Mouse (Mus musculus): Measurements from ENCODE around the gene Rnf24. TPM values are rescaled to one million over a fixed set of nuclear protein-coding genes. Genes with fewer than 3 reads are reported as not detected.

Rnf24 gene
- polyA plus RNA-seq, 1 experiment from 2014 or later, result 23.1 TPM

GRCm38 (mm10) chr2:131371811-131372210 lies 19.1 kb upstream of the Rnf24 start:
- no peak for ATAC-seq
- Histone ChIP-seq H3K9ac (replicated peaks) (no peak overlapping the region), H3K4me1 (replicated peaks) (no peaks in the 10 kb centered on the region), H3K4me3 (replicated peaks) (no peak overlapping the region), H3K27ac (no peak overlapping the region), H3K27me3 (no peaks in the 10 kb centered on the region), H3K4me2 (replicated peaks) (no peak overlapping the region), H3K36me3 (no peaks in the 10 kb centered on the region), H3K9me3 (no peaks in the 10 kb centered on the region)
- 96% methylated on average over 4 of the region's 4 CpGs for WGBS

- Histone ChIP-seq H3K4me2 (replicated peaks) (no peak overlapping the region), H3K27ac (no peak overlapping the region), H3K36me3 (no peaks in the 10 kb centered on the region), H3K9me3 (no peaks in the 10 kb centered on the region), H3K27me3 (no peaks in the 10 kb centered on the region), H3K4me3 (replicated peaks) (no peak overlapping the region), H3K4me1 (replicated peaks) (no peaks in the 10 kb centered on the region), H3K9ac (replicated peaks) (no peak overlapping the region)
- ATAC-seq, result no peak
- WGBS, result 86% methylated on average over 3 of the region's 3 CpGs
Measured at GRCm38 (mm10) chr2:131370828-131371227, 18.1 kb upstream of the Rnf24 start.

- Histone ChIP-seq H3K27ac (no peak overlapping the region), H3K27me3 (no peaks in the 10 kb centered on the region), H3K9me3 (no peaks in the 10 kb centered on the region), H3K36me3 (no peaks in the 10 kb centered on the region), H3K9ac (replicated peaks) (no peak overlapping the region), H3K4me3 (replicated peaks) (no peak overlapping the region), H3K4me1 (replicated peaks) (no peaks in the 10 kb centered on the region), H3K4me2 (replicated peaks) (no peak overlapping the region)
- WGBS, result 78% methylated on average over 6 of the region's 6 CpGs
- no peak for ATAC-seq
Measured at GRCm38 (mm10) chr2:131364689-131365088, 12.0 kb upstream of the Rnf24 start.

DNA sequence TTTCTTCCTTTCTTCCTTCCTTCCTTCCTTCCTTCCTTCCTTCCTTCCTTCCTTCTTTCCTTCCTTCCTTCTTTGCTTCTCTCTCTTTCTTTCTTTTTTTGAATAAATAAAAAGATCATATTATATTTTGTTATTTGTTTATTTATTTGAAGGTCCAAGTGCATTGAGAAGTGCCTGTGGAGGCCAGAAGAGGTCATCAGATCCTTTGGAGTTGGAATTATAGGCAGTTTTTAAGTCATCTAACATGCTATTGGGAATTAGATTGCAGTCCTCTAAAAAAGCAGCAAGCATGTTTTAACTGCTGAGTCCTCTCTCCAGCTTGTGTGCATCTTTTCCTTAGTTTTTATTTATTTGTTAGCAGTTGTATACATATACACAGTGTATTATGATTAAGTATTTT lies 5.8 kb upstream of the Rnf24 start:
- Histone ChIP-seq H3K9ac (replicated peaks) (no peak overlapping the region), H3K36me3 (no peaks in the 10 kb centered on the region), H3K4me2 (replicated peaks) (no peak overlapping the region), H3K4me3 (replicated peaks) (no peak overlapping the region), H3K27ac (no peak overlapping the region), H3K9me3 (no peaks in the 10 kb centered on the region), H3K4me1 (replicated peaks) (no peaks in the 10 kb centered on the region), H3K27me3 (0 out of 2 replicates have a peak, but pooled peaks cover 5% of the 10 kb centered on the region)
- ATAC-seq, result no peak

DNA sequence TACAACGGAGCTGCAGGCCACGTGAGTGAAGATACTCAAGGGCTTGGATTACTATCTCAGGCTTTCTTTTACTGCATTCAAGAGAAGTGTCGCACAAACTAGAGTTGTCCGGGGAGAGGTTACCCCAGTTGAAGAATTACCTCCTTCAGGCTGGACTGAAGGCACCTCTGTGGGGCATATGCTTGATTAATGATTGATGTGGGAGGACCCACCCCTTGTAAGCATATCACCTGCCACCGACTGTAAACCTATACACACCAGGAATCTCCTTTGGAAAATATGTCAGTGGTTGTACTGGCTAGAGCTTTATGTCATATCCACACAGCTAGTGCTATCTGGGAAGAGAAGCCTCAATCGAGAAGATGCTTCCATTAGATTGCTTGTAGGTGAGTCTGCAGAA lies 1.4 kb upstream of the Rnf24 start:
- H3K4me2 ChIP-seq (replicated peaks), result no peak overlapping the region
- H3K9me3 ChIP-seq, result no peaks in the 10 kb centered on the region
- ATAC-seq, result no peak
- peaks cover 22% of the 10 kb centered on the region for H3K4me1 ChIP-seq (replicated peaks)
- 0 out of 2 replicates have a peak, but pooled peaks cover 5% of the 10 kb centered on the region for H3K27me3 ChIP-seq
- no peak overlapping the region for H3K9ac ChIP-seq (replicated peaks)
- no peaks in the 10 kb centered on the region for H3K36me3 ChIP-seq
- 61% methylated on average over 6 of the region's 6 CpGs for WGBS
- no peak overlapping the region for H3K27ac ChIP-seq
- H3K4me3 ChIP-seq (replicated peaks), result no peak overlapping the region

DNA sequence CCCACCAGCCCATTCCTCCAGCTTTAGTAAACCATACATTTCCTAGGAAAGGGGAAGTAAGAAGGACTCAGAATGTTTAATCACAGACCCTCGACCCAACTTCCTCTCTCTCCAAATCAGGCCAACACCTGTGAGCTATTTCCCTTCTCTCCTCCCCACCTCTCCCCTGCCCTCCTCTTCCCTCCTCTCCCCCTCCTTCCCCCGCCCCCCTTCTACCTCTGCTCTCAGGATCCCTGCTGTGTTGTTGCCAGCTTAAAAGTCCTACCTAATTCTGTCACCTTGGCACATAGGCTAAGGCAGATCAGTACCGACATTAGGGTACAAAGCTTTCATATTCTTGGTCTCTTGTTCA lies 848 bp upstream of the Rnf24 start:
- Histone ChIP-seq H3K4me3 (replicated peaks) (peak overlapping the region; percentile 93), H3K9me3 (no peaks in the 10 kb centered on the region), H3K36me3 (no peaks in the 10 kb centered on the region), H3K27ac (no peak overlapping the region), H3K4me2 (replicated peaks) (peak overlapping the region; percentile 71), H3K27me3 (0 out of 2 replicates have a peak, but pooled peaks cover 5% of the 10 kb centered on the region), H3K4me1 (replicated peaks) (peaks cover 22% of the 10 kb centered on the region), H3K9ac (replicated peaks) (peak overlapping the region; percentile 99)
- WGBS, result 13% methylated on average over 3 of the region's 3 CpGs
- no peak for ATAC-seq

DNA sequence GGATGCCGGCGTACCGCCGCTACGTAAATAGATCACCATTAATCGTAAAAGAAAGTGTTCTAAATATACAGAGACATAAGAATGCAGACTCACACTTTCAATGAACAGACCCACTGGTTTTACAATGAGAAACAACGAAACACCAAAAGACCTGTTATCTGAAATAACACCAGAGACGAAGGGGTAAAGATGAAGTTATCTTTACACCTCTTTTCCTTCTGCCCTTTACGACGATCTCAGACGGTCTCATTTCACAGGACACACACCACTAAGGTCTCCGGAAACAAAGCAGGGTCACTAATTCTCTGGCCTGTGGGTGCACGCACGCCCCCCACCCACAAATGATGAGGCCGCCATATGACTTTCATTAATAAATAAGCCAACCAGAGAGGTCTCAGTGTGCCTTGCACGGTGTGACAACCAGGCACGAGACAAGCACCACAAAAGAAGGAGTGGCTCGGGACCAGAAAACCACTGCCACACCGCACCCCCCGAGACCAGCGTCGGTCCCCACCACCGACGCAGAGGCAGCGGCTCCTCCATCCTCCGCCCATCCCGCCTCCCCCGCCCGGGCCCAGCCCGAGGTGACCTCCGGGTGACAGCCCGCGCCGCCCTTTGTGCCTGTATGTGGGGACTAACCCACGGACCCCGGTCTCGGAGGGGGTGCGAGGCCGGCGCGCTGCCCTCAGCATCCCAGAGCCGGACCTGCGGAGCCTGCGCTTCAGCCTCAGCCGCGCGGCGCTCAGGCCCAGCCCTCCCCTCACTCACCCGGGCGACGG lies 535 bp downstream of the Rnf24 start:
- Histone ChIP-seq H3K9me3 (no peaks in the 10 kb centered on the region), H3K36me3 (no peaks in the 10 kb centered on the region), H3K4me1 (replicated peaks) (peaks cover 29% of the 10 kb centered on the region), H3K4me3 (replicated peaks) (peak overlapping the region; percentile 93), H3K27me3 (0 out of 2 replicates have a peak, but pooled peaks cover 5% of the 10 kb centered on the region), H3K27ac (peak overlapping the region; percentile 99), H3K9ac (replicated peaks) (peak overlapping the region; percentile 99), H3K4me2 (replicated peaks) (peak overlapping the region; percentile 71)
- peak; percentile 75; the same call in 1 of the 2 replicates for ATAC-seq
- WGBS, result under 1% methylated on average over 49 of the region's 51 CpGs

DNA sequence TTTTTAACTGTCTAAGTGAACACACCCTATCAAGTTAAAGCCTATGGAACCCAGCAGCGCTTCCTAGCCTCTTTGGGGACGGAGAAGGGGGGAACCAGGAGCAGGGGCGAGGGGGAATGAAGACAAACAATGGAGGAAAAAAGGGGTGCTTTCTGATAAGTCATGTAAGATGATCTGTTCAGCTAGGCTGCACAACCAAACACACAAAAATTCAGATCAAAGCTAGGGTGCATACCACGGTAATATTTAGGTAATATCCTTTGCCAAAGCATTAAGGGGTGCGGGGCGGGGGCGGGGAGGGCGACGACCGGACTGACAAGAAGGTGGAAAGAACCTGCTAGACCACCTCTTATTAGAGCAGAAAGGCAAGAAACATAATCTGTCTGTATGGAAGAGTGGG lies 1.2 kb downstream of the Rnf24 start:
- peak overlapping the region; percentile 71 for H3K4me2 ChIP-seq (replicated peaks)
- H3K4me3 ChIP-seq (replicated peaks), result peak overlapping the region; percentile 93
- H3K9ac ChIP-seq (replicated peaks), result peak overlapping the region; percentile 99
- peak overlapping the region; percentile 99 for H3K27ac ChIP-seq
- H3K27me3 ChIP-seq, result 0 out of 2 replicates have a peak, but pooled peaks cover 5% of the 10 kb centered on the region
- no peaks in the 10 kb centered on the region for H3K36me3 ChIP-seq
- no peak for ATAC-seq
- peaks cover 29% of the 10 kb centered on the region for H3K4me1 ChIP-seq (replicated peaks)
- WGBS, result 7% methylated on average over 10 of the region's 10 CpGs
- H3K9me3 ChIP-seq, result no peaks in the 10 kb centered on the region

DNA sequence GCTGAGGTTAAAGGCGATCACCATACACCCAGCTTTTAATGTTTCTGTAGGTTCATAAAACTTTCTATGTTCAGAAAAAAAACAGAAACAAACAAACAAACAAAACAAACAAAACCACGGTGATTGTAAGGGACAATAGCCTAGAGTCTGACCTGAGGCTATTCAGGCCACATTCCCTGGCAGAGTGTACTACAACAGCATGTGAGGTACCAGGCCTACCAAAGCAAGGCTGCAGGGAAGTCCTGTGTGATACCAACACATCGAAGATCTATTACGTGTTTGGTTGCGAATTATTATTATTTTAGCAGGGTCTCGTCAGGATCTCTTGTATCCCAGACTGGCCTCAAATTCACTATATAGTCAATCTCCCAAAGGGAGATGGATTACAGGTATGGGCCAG lies 2.4 kb downstream of the Rnf24 start:
- H3K4me3 ChIP-seq (replicated peaks), result no peak overlapping the region
- H3K4me2 ChIP-seq (replicated peaks), result peak overlapping the region; percentile 31; the same call in 1 of the 2 replicates
- 0 out of 2 replicates have a peak, but pooled peaks cover 5% of the 10 kb centered on the region for H3K27me3 ChIP-seq
- H3K27ac ChIP-seq, result no peak overlapping the region
- 91% methylated on average over 6 of the region's 6 CpGs for WGBS
- H3K36me3 ChIP-seq, result no peaks in the 10 kb centered on the region
- ATAC-seq, result no peak
- H3K9ac ChIP-seq (replicated peaks), result no peak overlapping the region
- H3K9me3 ChIP-seq, result no peaks in the 10 kb centered on the region
- H3K4me1 ChIP-seq (replicated peaks), result peaks cover 29% of the 10 kb centered on the region

GRCm38 (mm10) chr2:131345556-131345955 lies 7.1 kb downstream of the Rnf24 start:
- WGBS, result 66% methylated on average over 3 of the region's 3 CpGs
- H3K4me3 ChIP-seq (replicated peaks), result no peak overlapping the region
- no peaks in the 10 kb centered on the region for H3K9me3 ChIP-seq
- no peak for ATAC-seq
- no peaks in the 10 kb centered on the region for H3K36me3 ChIP-seq
- H3K4me2 ChIP-seq (replicated peaks), result no peak overlapping the region
- H3K27me3 ChIP-seq, result no peaks in the 10 kb centered on the region
- H3K4me1 ChIP-seq (replicated peaks), result peaks cover 34% of the 10 kb centered on the region
- H3K27ac ChIP-seq, result no peak overlapping the region
- H3K9ac ChIP-seq (replicated peaks), result no peak overlapping the region

- Histone ChIP-seq H3K27me3 (no peaks in the 10 kb centered on the region), H3K4me2 (replicated peaks) (no peak overlapping the region)
Measured at GRCm38 (mm10) chr2:131344449-131344848, 8.2 kb downstream of the Rnf24 start.

GRCm38 (mm10) chr2:131337602-131338001 lies 15.1 kb downstream of the Rnf24 start:
- H3K4me1 ChIP-seq (replicated peaks), result 0 out of 2 replicates have a peak, but pooled peaks cover 4% of the 10 kb centered on the region
- no peak overlapping the region for H3K27ac ChIP-seq
- ATAC-seq, result no peak
- no peak overlapping the region for H3K4me3 ChIP-seq (replicated peaks)
- no peaks in the 10 kb centered on the region for H3K9me3 ChIP-seq
- H3K27me3 ChIP-seq, result no peaks in the 10 kb centered on the region
- no peaks in the 10 kb centered on the region for H3K36me3 ChIP-seq
- H3K4me2 ChIP-seq (replicated peaks), result no peak overlapping the region
- WGBS, result 87% methylated on average over 6 of the region's 6 CpGs
- no peak overlapping the region for H3K9ac ChIP-seq (replicated peaks)

More at GRCm38 (mm10) chr2:131344449-131344848, 8.2 kb downstream of the Rnf24 start:
- Histone ChIP-seq H3K36me3 (no peaks in the 10 kb centered on the region), H3K4me3 (replicated peaks) (no peak overlapping the region), H3K4me1 (replicated peaks) (peaks cover 23% of the 10 kb centered on the region), H3K27ac (no peak overlapping the region), H3K9ac (replicated peaks) (no peak overlapping the region), H3K9me3 (no peaks in the 10 kb centered on the region)
- no peak for ATAC-seq
- WGBS, result 67% methylated on average over 3 of the region's 3 CpGs
